Mouse (Mus musculus) midbrain, embryonic 16.5 days (tissue): ENCODE measurements around the gene Gm28053. TPM values are rescaled to one million over a fixed set of nuclear protein-coding genes. Genes with fewer than 3 reads are reported as not detected.

Experiments used
- ATAC-seq: fragments of 200-750 bp; cut with Nextera tagmentation; 2 replicates; pipeline ENCODE4 v1.8.0; 2017; ENCODE audit warnings: moderate TSS enrichment
- H3K27ac ChIP-seq: fragments of 300-500 bp; sonication (generic); 2 replicates; pipeline ENCODE4 v1.5.1; 2014; ENCODE audit warnings: mild to moderate bottlenecking, low read length, mixed read lengths
- H3K27me3 ChIP-seq: fragments of 300-500 bp; sonication (generic); 2 replicates; pipeline ENCODE4 v1.6.1; 2014; ENCODE audit warnings: low read depth, low read length, mixed read lengths; ENCODE audit not compliant: control insufficient read depth, insufficient read depth
- H3K36me3 ChIP-seq: fragments of 300-500 bp; sonication (generic); 2 replicates; pipeline ENCODE4 v1.6.1; 2014; ENCODE audit warnings: mild to moderate bottlenecking, low read length, moderate library complexity, mixed read lengths; ENCODE audit not compliant: control insufficient read depth, insufficient read depth
- H3K4me1 ChIP-seq: fragments of 300-500 bp; sonication (generic); 2 replicates; pipeline ENCODE4 v1.6.1; 2014; ENCODE audit warnings: mild to moderate bottlenecking, low read length, mixed read lengths; ENCODE audit not compliant: control insufficient read depth, insufficient read depth
- H3K4me2 ChIP-seq: fragments of 300-500 bp; sonication (generic); 2 replicates; pipeline ENCODE4 v1.6.1; 2014; ENCODE audit warnings: mild to moderate bottlenecking, low read length, mixed read lengths
- H3K4me3 ChIP-seq: fragments of 300-500 bp; sonication (generic); 2 replicates; pipeline ENCODE4 v1.5.1; 2014; ENCODE audit warnings: low read depth, mild to moderate bottlenecking, low read length, moderate library complexity, mixed read lengths
- H3K9ac ChIP-seq: fragments of 300-500 bp; sonication (generic); 2 replicates; pipeline ENCODE4 v1.6.1; 2014; ENCODE audit warnings: low read depth, low read length, mixed read lengths
- H3K9me3 ChIP-seq: fragments of 300-500 bp; sonication (generic); replicated peaks from 2 replicates; pipeline ENCODE4 v1.6.1; 2014; ENCODE audit warnings: mild to moderate bottlenecking, low read length, mixed read lengths; ENCODE audit not compliant: control insufficient read depth, poor library complexity, severe bottlenecking
- WGBS: fragments of 180-500 bp; shearing (Covaris S2); extraction: QIAGEN DNeasy Blood & Tissue Kit; methylation state at CpG from one replicate; pipeline ENCODE4 v1.1.7; 2014; 5-methylcytosine and 5-hydroxymethylcytosine counted together
- polyA plus RNA-seq: library from polyadenylated mRNA; unstranded; fragments of >200 nt; fragmentation: Nextera tagmentation; extraction: Ambion mirVana; gene quantifications from 2 replicates; pipeline ENCODE4 v1.2.1, GENCODE M21; 2015

The Gm28053 gene
- polyA plus RNA-seq, result 0.62 and 1.2 TPM in 2 replicates

DNA sequence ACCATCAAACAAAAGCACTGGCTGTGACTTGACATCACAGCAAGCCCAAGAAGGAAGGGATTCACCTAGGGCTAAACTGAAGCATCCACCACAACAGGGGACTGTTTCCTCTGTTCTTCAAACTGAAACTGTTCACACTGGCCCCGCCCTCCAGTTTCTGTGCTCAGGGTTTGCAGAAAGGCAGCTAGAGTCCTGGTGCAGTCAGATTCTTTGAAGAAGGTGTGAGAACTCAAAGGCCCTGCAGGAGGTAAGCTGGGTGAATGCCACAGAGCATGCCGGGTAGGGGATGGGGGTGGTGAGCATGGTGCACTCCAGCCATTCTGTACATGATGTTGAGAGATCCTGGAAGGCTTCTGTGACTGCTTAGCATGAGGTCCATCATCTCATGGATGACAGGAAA is at the start of gene Gm28053, which contains the start of gene Gimap7:
Gm28053 (plus strand) TSS at position 153 of the 400 bp plus-strand sequence.
Gimap7 (plus strand) TSS at position 167 of the 400 bp plus-strand sequence.
- H3K27me3 ChIP-seq, result no peaks in the 10 kb centered on the region
- H3K9ac ChIP-seq, result no peak within 1 kb of the TSS
- no peak within 1 kb of the TSS for H3K27ac ChIP-seq
- H3K9me3 ChIP-seq, result no peaks in the 10 kb centered on the region
- no peaks in the 10 kb centered on the region for H3K4me1 ChIP-seq
- ATAC-seq, result no peak
- H3K4me3 ChIP-seq, result no peak within 1 kb of the TSS
- no peaks in the 10 kb centered on the region for H3K36me3 ChIP-seq
- 54% methylated on average over 2 of the region's 2 CpGs for WGBS
- no peak within 1 kb of the TSS for H3K4me2 ChIP-seq

- no peaks in the 10 kb centered on the region for H3K36me3 ChIP-seq
- no peak for ATAC-seq
- no peak overlapping the region for H3K4me2 ChIP-seq
- H3K27ac ChIP-seq, result no peak overlapping the region
- 71% methylated on average over 2 of the region's 2 CpGs for WGBS
- H3K27me3 ChIP-seq, result no peaks in the 10 kb centered on the region
- no peak overlapping the region for H3K4me3 ChIP-seq
- H3K4me1 ChIP-seq, result no peaks in the 10 kb centered on the region
- no peak overlapping the region for H3K9ac ChIP-seq
- H3K9me3 ChIP-seq, result no peaks in the 10 kb centered on the region
These were observed 48.9 kb upstream of the Gm28053 start for GRCm38 (mm10) chr6:48669446-48669969.

DNA sequence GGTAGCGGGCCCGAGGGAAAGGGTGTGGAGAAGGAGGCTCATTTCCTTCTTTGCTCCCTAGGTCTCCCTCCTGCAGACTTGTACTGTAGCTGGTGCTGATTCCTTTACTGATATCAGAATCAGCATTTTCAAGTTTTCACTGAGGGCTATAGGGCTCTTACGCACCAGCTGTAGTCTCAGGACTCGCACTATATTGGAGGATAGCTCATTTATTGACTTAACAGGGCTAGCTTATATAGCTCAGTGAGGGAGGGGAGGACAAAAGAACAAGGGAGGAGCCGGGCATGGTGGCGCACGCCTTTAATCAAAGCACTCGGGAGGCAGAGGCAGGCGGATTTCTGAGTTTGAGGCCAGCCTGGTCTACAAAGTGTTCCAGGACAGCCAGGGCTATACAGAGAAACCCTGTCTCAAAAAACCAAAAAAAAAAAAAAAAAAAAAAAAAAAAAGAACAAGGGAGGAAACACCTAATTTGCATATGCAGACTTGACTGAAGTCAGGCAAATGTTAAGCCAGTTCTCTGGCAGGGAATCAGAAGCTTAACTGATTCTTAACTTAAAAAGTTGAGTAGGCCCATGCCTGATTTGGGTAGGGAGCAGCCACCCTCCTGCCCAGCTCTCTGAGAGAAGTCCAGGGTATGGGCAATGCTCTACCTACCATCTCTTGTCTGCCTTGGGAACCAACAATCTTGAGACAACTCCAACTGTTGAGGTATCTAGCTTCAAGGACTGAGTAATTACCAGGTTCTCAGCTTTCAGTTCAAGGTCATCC is 43.9 kb upstream of the Gm28053 start:
- Histone ChIP-seq H3K27ac (no peak overlapping the region), H3K4me3 (no peak overlapping the region), H3K27me3 (no peaks in the 10 kb centered on the region), H3K4me1 (peaks cover 5% of the 10 kb centered on the region), H3K9ac (no peak overlapping the region), H3K9me3 (no peaks in the 10 kb centered on the region), H3K4me2 (no peak overlapping the region), H3K36me3 (no peaks in the 10 kb centered on the region)
- ATAC-seq, result no peak
- WGBS, result 93% methylated on average over 9 of the region's 9 CpGs

DNA sequence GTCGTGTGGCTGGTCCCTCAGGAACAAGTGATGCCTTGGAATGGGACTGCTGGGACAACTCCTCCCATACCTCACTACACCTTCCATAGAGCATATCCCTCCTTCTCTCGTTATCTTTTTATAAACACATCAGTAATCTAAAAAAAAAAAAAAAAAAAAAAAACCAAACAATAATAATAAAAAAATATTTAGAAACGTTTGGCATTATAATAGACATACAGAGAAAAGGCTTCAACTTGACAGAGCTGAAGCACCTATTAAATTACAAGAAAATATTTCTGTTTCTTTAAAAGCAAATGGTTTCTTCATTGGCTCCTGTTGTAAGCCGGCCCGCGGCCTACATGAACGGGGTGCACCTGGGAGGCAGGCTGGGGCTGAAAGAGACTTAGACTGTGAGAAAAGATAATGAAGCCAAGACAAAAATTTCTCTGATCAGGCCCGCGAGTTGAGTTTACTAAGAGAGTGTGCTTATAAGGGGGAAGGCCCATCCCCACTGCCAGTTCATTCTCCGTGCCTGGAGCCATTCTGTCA is 42.9 kb upstream of the Gm28053 start:
- Histone ChIP-seq H3K36me3 (no peaks in the 10 kb centered on the region), H3K4me3 (no peak overlapping the region), H3K27me3 (no peaks in the 10 kb centered on the region), H3K9me3 (no peaks in the 10 kb centered on the region), H3K9ac (no peak overlapping the region), H3K27ac (no peak overlapping the region), H3K4me2 (peak overlapping the region; percentile 37), H3K4me1 (peaks cover 5% of the 10 kb centered on the region)
- WGBS, result 49% methylated on average over 10 of the region's 10 CpGs
- ATAC-seq, result no peak

DNA sequence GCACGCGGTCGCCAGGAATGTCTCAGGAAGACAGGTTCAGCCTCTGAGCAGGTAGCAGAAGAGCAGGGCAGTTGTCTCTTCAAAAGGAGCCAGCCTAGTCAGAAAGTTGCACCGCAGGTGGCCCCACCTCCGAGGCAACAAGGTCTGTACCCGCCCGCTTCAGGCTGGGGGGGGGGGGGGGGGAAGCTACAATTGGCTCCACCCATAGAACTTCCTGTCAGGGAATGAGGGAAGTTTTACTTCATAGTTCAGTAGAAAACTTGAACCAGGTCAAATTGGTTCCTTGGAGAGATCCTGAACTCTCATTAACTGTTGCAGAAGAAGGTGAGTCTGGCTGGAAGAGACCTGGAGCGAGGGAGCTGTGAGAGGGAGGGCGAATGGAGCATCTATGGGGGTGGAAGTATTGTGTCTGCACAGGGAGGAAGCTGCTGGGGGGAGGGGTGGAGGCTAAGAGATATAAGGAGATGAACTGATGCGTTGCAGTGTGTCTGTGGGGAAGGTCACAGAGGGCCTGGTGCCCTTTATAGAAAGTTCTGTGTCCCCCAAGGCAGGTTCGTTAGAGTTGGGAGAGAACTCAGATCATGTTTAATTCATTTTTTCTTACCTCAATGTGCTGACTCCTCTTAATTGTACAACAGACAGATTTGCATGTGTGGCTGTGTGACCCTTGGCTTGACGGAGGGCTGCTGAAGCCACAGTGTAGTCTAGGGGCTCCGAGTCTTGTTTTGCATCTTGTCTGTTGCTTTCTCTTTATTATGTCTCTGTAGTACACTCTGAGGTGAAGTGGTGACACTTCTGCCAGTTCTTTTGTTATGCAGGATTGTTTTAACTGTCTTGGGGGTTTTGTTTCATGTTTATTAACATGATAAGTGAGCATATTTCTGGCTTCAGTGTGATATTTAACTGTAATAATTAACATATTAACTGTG is 42.2 kb upstream of the Gm28053 start, which contains the start of gene Gimap9:
Gimap9 (plus strand) TSS at position 199 of the 929 bp plus-strand sequence.
- H3K4me1 ChIP-seq, result peaks cover 5% of the 10 kb centered on the region
- no peak for ATAC-seq
- H3K27ac ChIP-seq, result no peak within 1 kb of the TSS
- no peaks in the 10 kb centered on the region for H3K36me3 ChIP-seq
- H3K9ac ChIP-seq, result no peak within 1 kb of the TSS
- WGBS, result 24% methylated on average over 11 of the region's 13 CpGs
- H3K27me3 ChIP-seq, result no peaks in the 10 kb centered on the region
- H3K9me3 ChIP-seq, result no peaks in the 10 kb centered on the region
- H3K4me3 ChIP-seq, result no peak within 1 kb of the TSS
- H3K4me2 ChIP-seq, result peak within 1 kb of the TSS; percentile 37

- no peak overlapping the region for H3K27ac ChIP-seq
- H3K27me3 ChIP-seq, result no peaks in the 10 kb centered on the region
- H3K9me3 ChIP-seq, result no peaks in the 10 kb centered on the region
- H3K4me3 ChIP-seq, result no peak overlapping the region
- no peak for ATAC-seq
- peaks cover 5% of the 10 kb centered on the region for H3K4me1 ChIP-seq
- no peak overlapping the region for H3K4me2 ChIP-seq
- H3K36me3 ChIP-seq, result no peaks in the 10 kb centered on the region
- 81% methylated on average over 5 of the region's 5 CpGs for WGBS
- H3K9ac ChIP-seq, result no peak overlapping the region
These were observed 41.5 kb upstream of the Gm28053 start for GRCm38 (mm10) chr6:48676860-48677415.

DNA sequence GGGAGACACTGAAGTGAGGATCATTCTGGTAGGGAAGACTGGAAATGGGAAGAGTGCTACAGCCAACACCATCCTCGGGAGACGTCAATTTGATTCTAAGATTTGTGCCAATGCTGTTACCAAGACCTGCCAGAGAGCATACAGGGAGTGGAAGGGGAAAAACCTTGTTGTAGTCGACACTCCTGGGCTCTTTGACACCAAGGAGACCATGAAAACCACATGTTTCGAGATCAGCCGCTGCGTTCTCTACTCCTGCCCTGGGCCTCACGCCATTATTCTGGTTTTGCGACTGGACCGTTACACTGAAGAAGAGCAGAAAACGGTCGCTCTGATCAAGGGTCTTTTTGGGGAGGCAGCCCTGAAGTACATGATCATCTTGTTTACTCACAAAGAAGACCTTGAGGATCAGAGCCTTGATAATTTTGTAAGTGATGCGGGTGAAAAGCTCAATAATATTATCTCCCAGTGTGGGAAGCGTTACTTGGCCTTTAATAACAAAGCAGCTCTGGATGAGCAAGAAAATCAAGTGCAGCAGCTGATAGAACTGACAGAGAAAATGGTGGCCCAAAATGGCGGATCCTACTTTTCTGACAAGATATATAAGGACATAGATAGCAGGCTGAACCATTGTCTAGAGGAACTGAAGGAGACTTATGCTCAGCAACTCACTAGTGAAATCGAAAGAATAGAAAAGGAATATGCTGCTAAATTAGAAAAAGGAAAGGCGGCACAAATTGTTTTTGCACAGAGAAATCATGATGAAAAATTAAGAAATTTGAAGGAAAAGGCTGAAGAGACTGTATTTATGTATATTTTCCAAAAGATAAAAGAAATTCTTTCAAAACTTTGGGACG is 40.7 kb upstream of the Gm28053 start:
- Histone ChIP-seq H3K4me2 (no peak overlapping the region), H3K4me1 (peaks cover 5% of the 10 kb centered on the region), H3K27me3 (no peaks in the 10 kb centered on the region), H3K36me3 (no peaks in the 10 kb centered on the region), H3K9me3 (no peaks in the 10 kb centered on the region), H3K9ac (no peak overlapping the region), H3K27ac (no peak overlapping the region), H3K4me3 (no peak overlapping the region)
- WGBS, result 96% methylated on average over 17 of the region's 17 CpGs
- ATAC-seq, result no peak

DNA sequence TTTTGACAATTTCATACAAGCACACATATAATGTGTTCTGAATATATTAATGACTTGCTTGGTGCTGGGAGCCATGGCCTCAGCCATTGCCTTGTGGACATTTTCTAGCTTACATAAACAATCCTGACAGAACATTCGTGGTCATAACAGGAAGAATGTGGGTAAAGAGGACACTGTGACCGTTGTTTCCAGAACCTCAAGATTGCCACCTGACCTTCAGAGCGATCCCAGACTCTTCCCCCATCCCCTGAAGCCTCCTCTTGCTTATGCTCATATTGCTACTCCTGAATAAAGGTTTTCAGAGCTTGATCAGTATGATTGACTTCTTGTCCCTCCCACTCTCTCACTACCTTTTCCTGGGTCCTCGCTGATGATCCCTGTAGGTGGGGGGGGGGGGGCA is 40.0 kb upstream of the Gm28053 start:
- no peaks in the 10 kb centered on the region for H3K9me3 ChIP-seq
- H3K4me3 ChIP-seq, result no peak overlapping the region
- no peak overlapping the region for H3K27ac ChIP-seq
- peaks cover 5% of the 10 kb centered on the region for H3K4me1 ChIP-seq
- no peaks in the 10 kb centered on the region for H3K27me3 ChIP-seq
- no peaks in the 10 kb centered on the region for H3K36me3 ChIP-seq
- H3K9ac ChIP-seq, result no peak overlapping the region
- ATAC-seq, result no peak
- H3K4me2 ChIP-seq, result no peak overlapping the region
- 92% methylated on average over 4 of the region's 4 CpGs for WGBS
